Mouse (Mus musculus) kidney, adult 8-10 months (tissue): Measurements from ENCODE around the gene Iqcd.

ENCODE experiments used
- DNase-seq, 2 experiments: peaks; one replicate each; pipeline ENCODE4 v3.0.0; 2022

Iqcd gene

GRCm38 (mm10) chr5:120604839-120605238 is 16.0 kb downstream of the Iqcd start:
- DNase-seq: peak; percentile 76 to 91

- DNase-seq: no peak
These were observed 16.4 kb downstream of the Iqcd start for GRCm38 (mm10) chr5:120605241-120605661.

DNA sequence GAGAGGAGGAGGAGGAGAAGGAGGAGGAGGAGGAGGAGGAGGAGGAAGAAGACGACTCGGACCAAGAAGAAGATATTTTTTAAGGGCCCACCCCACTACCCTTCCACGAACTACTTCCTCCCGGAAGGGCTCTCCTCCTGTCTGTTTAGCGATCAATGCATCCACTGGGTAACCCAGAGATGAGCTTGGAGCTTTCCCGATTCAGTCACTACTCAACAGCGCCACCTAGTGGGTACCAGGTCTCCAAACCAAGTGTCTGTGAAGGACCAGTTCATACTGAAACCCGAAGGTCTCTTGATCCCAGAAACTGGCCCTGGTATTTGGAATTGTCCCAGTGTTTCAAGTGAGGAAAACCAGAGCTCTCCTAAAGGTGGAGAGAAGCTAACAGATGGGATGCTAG is 16.9 kb downstream of the Iqcd start:
- peak; percentile 78 to 86 for DNase-seq

- no peak for DNase-seq
These were observed 17.9 kb downstream of the Iqcd start for GRCm38 (mm10) chr5:120606590-120607200.

GRCm38 (mm10) chr5:120607335-120607734 is 18.5 kb downstream of the Iqcd start:
- DNase-seq: no peak

GRCm38 (mm10) chr5:120609246-120609775 is 20.5 kb downstream of the Iqcd start:
- DNase-seq: no peak

DNA sequence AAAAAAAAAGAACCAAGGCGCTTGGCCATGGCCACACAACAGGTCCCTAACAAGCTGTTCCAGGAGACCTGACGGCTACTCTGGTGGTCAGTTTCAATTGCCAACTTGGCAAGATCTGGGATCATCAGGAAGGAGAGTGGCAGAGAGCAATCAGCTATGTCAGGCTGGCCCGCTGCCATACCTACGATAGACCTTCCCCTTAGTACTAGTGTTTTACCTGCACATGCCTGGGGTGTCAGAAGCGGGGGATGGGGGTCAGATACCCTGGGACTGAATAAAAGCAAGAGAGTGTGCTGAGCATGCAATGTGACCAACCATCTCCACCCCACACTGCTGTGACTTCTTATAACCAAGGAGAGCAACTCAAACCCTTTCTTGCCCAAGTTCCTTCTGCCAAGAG is 22.1 kb downstream of the Iqcd start:
- DNase-seq: peak; percentile 52 to 53

DNA sequence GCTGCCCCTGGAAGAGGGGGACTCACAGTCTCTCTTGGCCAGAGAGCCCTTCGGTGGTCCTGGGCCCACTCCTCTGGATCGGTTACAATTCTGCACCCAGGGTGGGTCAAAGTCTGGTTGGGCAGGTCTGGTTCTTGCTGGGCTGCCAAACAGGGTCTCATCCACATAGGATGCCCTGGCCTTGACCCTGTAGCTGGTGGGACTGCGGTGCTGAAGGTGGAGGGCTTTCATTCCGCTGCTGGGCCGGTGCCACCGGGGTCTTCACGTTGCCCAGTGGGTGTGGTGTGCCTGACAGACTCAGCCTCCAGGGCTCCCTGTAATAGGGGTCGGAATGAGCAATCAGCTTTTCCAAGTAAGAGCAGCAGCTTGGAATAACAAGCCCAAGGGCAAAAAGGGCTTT is 22.6 kb downstream of the Iqcd start:
- DNase-seq: no peak

GRCm38 (mm10) chr5:120612442-120612821 is 23.6 kb downstream of the Iqcd start, which contains the start of the genes Rita1 and Ddx54:
Rita1 (minus strand) TSS chr5:120612589.
Ddx54 (plus strand) TSS chr5:120612739.
- DNase-seq: peak; percentile 96 to 99

- DNase-seq: peak; percentile 100
These were observed 24.2 kb downstream of the Iqcd start for GRCm38 (mm10) chr5:120612822-120613604.

DNA sequence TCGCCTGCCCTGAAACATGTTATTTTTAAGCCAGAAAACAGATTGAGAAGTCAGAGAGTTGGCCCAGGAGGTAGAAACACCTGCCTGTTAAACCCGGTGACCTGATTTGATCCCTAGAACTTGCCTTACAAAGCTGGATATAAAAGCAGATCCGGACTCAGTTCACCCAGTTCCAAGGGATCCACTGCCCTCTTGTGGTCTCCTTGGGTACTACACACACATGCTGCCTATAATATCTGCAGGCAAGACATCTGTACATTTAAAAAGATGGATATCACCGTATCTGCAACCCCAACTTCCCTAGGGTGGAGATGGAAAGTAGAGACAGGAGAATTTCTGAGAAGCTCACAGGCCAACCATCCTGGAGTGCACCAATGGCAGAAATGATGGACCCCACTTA is 27.1 kb downstream of the Iqcd start:
- no peak for DNase-seq

GRCm38 (mm10) chr5:120618778-120619177 is 30.0 kb downstream of the Iqcd start:
- DNase-seq: no peak

DNA sequence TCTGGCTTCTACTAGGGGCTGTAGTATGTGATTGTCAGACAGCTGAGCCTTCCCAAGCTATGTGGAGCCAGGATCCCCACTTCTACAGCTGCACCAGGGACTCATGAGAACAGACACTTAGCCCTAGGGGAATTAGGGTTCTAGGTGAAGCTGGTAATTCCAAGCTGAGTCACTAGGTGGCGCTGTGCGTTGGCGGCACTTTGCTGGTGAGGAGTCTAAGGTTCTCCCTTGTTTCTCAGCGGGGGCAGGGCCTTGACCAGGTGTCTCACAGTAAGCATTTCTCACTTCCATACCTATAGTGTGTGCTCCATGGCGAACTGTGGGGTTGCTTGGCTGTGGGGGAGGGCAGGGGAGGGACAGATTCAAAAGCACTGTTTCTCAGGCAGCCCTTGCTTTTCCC is 30.4 kb downstream of the Iqcd start:
- peak in 1 of 2 experiments; percentile 65 for DNase-seq

GRCm38 (mm10) chr5:120620375-120621077 is 31.7 kb downstream of the Iqcd start:
- peak; percentile 53 to 86 for DNase-seq

- DNase-seq: peak; percentile 62 to 71
These were observed 32.4 kb downstream of the Iqcd start for GRCm38 (mm10) chr5:120621078-120621765.

GRCm38 (mm10) chr5:120621846-120622197 is 33.0 kb downstream of the Iqcd start:
- DNase-seq: no peak

GRCm38 (mm10) chr5:120622198-120622851 is 33.5 kb downstream of the Iqcd start:
- DNase-seq: peak; percentile 36 to 53

DNA sequence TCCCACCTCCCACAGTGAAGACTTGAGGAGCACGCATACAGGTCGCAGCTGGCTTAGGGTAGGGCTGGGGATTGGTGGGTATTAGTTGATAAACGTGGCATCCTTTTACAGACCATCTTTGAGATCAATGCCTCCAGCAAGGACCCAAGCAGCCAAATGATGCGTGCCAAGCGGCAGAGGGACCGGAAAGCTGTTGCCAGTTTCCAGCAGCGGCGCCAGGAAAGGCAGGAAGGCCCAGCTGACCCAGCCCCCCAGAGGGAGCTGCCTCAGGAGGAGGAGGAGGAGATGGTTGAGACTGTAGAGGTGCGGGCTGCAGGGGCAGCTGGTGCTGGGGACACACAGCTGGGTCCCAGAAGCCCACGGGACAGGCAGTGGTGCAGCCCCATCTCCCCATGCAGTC is 35.6 kb downstream of the Iqcd start:
- DNase-seq: no peak

DNA sequence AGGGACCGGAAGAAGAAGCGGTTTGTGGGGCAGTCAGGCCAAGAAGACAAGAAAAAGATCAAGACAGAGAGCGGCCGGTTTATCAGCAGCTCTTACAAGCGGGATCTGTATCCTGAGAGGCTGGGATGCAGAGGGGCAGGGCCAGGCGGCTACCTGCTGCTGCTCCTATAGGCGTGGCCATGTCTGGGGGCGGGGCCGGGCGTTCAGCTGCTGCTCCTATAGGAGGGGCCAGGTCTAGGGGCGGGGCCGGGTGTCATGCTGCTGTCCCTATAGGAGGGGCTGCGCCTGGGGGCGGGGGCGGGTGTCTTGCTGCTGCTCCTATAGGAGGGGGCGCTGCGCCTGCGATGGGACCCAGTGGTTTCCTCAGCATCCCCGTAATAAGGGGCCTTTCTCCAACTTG is 37.6 kb downstream of the Iqcd start:
- no peak for DNase-seq

- DNase-seq: no peak
These were observed 38.9 kb downstream of the Iqcd start for GRCm38 (mm10) chr5:120627515-120628300.

DNA sequence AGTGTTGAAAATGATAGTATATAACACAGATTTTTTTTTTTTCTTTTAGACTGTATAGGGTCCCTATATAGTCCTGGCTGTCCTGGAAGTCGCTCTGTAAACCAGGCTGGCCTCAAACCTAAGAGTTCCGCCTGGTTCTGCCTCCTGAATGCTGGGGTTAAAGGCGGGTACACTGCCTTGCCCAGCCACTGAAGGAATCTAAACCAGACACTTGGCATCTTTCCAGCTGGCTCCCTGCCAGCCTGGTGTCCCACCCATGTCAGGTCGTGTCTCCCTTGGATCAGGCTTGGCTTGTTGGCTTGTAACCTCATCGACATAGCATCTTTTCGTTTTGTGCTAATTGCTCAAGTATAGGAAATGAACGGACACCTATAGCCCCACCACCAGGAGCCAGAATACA is 39.8 kb downstream of the Iqcd start:
- DNase-seq: no peak

- no peak for DNase-seq
These were observed 42.3 kb downstream of the Iqcd start for GRCm38 (mm10) chr5:120631128-120631527.
